Mouse (Mus musculus): ENCODE measurements around the gene Mfsd9. TPM values are rescaled to one million over a fixed set of nuclear protein-coding genes. Genes with fewer than 3 reads are reported as not detected.

Mfsd9 gene
- polyA plus RNA-seq, 1 experiment from 2014 or later = 1.6 TPM

DNA sequence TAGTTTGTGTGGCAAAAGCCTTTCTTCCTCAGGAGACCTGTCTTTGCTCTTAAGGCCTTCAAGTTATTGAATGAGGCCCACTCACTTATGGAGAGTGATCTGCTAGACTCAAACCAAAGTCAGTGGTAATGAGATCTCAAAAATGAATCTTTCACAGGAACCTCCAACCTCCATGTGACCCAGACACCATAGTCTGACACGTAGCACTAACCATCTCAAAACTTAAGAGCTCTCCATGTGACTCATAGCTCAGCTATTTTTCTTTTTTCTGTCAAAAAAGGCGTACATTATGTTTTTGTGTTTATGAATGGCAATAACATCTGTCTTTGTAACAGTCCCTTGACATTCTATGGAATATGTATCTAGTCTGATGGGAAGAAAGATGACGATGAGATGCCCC is 18.2 kb upstream of the Mfsd9 start:
- no peak overlapping the region for H3K27ac ChIP-seq (ENCODE audit: low read length)
- no peak overlapping the region for H3K4me2 ChIP-seq (ENCODE audit: low read depth, low read length)
- H3K4me1 ChIP-seq (ENCODE audit: control insufficient read depth, insufficient read depth, low read length) = peaks cover 9% of the 10 kb centered on the region
- no peaks in the 10 kb centered on the region for H3K36me3 ChIP-seq (ENCODE audit: control insufficient read depth, insufficient read depth)
- H3K4me3 ChIP-seq (ENCODE audit: low read length) = no peak overlapping the region
- no peak overlapping the region for H3K9ac ChIP-seq (ENCODE audit: low read length)
- WGBS = 77% methylated on average over 3 of the region's 3 CpGs
- no peaks in the 10 kb centered on the region for H3K9me3 ChIP-seq (replicated peaks; ENCODE audit: control insufficient read depth, low read length)
- no peaks in the 10 kb centered on the region for H3K27me3 ChIP-seq (ENCODE audit: control insufficient read depth, insufficient read depth, low read length)
- no peak for ATAC-seq (replicated peaks; ENCODE audit: extremely low read depth, insufficient read depth, low FRiP score)

- H3K4me1 ChIP-seq (ENCODE audit: control insufficient read depth, insufficient read depth, low read length) = peaks cover 10% of the 10 kb centered on the region
- H3K4me3 ChIP-seq (ENCODE audit: low read length) = peak overlapping the region; percentile 49
- no peak; the same call in 1 of the 2 replicates for ATAC-seq (replicated peaks; ENCODE audit: extremely low read depth, insufficient read depth, low FRiP score)
- H3K9me3 ChIP-seq (replicated peaks; ENCODE audit: control insufficient read depth, low read length) = no peaks in the 10 kb centered on the region
- H3K4me2 ChIP-seq (ENCODE audit: low read depth, low read length) = peak overlapping the region; percentile 55
- peak overlapping the region; percentile 67 for H3K9ac ChIP-seq (ENCODE audit: low read length)
- no peaks in the 10 kb centered on the region for H3K27me3 ChIP-seq (ENCODE audit: control insufficient read depth, insufficient read depth, low read length)
- WGBS = 72% methylated on average over 11 of the region's 11 CpGs
- no peaks in the 10 kb centered on the region for H3K36me3 ChIP-seq (ENCODE audit: control insufficient read depth, insufficient read depth)
- H3K27ac ChIP-seq (ENCODE audit: low read length) = peak overlapping the region; percentile 96
Observed at GRCm38 (mm10) chr1:40805891-40806290, 15.4 kb upstream of the Mfsd9 start.

- 32% methylated on average over 9 of the region's 9 CpGs for WGBS
- Histone ChIP-seq H3K4me3 (ENCODE audit: low read length) (peak within 1 kb of the TSS; percentile 49), H3K27ac (ENCODE audit: low read length) (peak within 1 kb of the TSS; percentile 96), H3K36me3 (ENCODE audit: control insufficient read depth, insufficient read depth) (no peaks in the 10 kb centered on the region), H3K27me3 (ENCODE audit: control insufficient read depth, insufficient read depth, low read length) (no peaks in the 10 kb centered on the region), H3K4me1 (ENCODE audit: control insufficient read depth, insufficient read depth, low read length) (peaks cover 10% of the 10 kb centered on the region), H3K4me2 (ENCODE audit: low read depth, low read length) (peak within 1 kb of the TSS; percentile 55), H3K9ac (ENCODE audit: low read length) (peak within 1 kb of the TSS; percentile 67), H3K9me3 (replicated peaks; ENCODE audit: control insufficient read depth, low read length) (no peaks in the 10 kb centered on the region)
- ATAC-seq (replicated peaks; ENCODE audit: extremely low read depth, insufficient read depth, low FRiP score) = peak; percentile 91
Observed at GRCm38 (mm10) chr1:40805351-40805750, 14.9 kb upstream of the Mfsd9 start, which contains the start of gene Tmem182. Gene Tmem182 (plus strand): TSS chr1:40805601.

DNA sequence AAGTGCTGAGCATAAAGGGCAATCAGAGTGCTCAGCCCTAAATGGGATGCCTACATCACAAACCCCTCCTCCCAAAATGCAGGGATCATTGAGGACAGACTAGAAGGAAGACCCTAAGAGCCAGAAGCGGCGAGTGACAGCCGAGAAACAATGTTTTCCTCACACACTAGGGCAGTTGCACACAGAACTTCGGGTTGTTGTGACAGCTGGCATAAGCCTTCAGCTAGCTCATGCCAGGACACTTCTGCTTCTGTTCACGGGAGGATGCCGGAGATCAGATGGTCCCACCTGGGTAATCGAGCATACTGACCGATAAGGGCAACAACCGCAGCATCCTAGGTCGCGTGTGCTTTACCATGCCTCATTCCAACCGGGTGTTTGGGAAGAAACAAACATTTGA is 13.6 kb upstream of the Mfsd9 start:
- H3K9me3 ChIP-seq (replicated peaks; ENCODE audit: control insufficient read depth, low read length) = no peaks in the 10 kb centered on the region
- 85% methylated on average over 12 of the region's 12 CpGs for WGBS
- no peak for ATAC-seq (replicated peaks; ENCODE audit: extremely low read depth, insufficient read depth, low FRiP score)
- no peak overlapping the region for H3K4me2 ChIP-seq (ENCODE audit: low read depth, low read length)
- H3K4me1 ChIP-seq (ENCODE audit: control insufficient read depth, insufficient read depth, low read length) = peaks cover 10% of the 10 kb centered on the region
- no peak overlapping the region for H3K4me3 ChIP-seq (ENCODE audit: low read length)
- H3K27me3 ChIP-seq (ENCODE audit: control insufficient read depth, insufficient read depth, low read length) = no peaks in the 10 kb centered on the region
- H3K9ac ChIP-seq (ENCODE audit: low read length) = no peak overlapping the region
- no peak overlapping the region for H3K27ac ChIP-seq (ENCODE audit: low read length)
- H3K36me3 ChIP-seq (ENCODE audit: control insufficient read depth, insufficient read depth) = no peaks in the 10 kb centered on the region

- H3K27ac ChIP-seq (ENCODE audit: low read length) = no peak overlapping the region
Observed at GRCm38 (mm10) chr1:40802759-40803158, 12.3 kb upstream of the Mfsd9 start.

DNA sequence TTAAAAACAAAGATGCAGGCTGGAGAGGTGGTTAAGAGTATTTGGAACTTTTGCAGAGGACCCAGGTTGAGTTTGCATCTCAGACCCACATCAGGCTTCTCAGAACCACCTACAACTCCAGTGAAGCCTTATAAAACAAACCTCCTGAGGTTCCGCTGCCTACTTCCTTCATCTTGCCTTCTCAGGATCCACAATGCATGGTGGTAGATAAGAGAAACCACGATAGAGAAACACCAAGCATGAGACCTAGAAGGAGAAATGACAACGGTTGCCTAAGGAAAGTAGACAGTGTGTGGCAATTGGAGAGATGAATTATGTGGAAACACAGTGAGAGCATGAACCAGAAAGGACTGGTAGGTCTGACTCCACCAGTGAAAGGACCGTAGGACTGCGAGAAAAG is 10.4 kb upstream of the Mfsd9 start:
- no peak overlapping the region for H3K27ac ChIP-seq (ENCODE audit: low read length)
- no peak overlapping the region for H3K9ac ChIP-seq (ENCODE audit: low read length)
- no peaks in the 10 kb centered on the region for H3K9me3 ChIP-seq (replicated peaks; ENCODE audit: control insufficient read depth, low read length)
- no peak for ATAC-seq (replicated peaks; ENCODE audit: extremely low read depth, insufficient read depth, low FRiP score)
- no peak overlapping the region for H3K4me3 ChIP-seq (ENCODE audit: low read length)
- H3K27me3 ChIP-seq (ENCODE audit: control insufficient read depth, insufficient read depth, low read length) = no peaks in the 10 kb centered on the region
- H3K36me3 ChIP-seq (ENCODE audit: control insufficient read depth, insufficient read depth) = no peaks in the 10 kb centered on the region
- WGBS = 81% methylated on average over 5 of the region's 5 CpGs
- H3K4me2 ChIP-seq (ENCODE audit: low read depth, low read length) = no peak overlapping the region
- H3K4me1 ChIP-seq (ENCODE audit: control insufficient read depth, insufficient read depth, low read length) = peaks cover 10% of the 10 kb centered on the region

More at GRCm38 (mm10) chr1:40802759-40803158, 12.3 kb upstream of the Mfsd9 start:
- Histone ChIP-seq H3K4me3 (ENCODE audit: low read length) (no peak overlapping the region), H3K27me3 (ENCODE audit: control insufficient read depth, insufficient read depth, low read length) (no peaks in the 10 kb centered on the region), H3K4me1 (ENCODE audit: control insufficient read depth, insufficient read depth, low read length) (peaks cover 10% of the 10 kb centered on the region), H3K36me3 (ENCODE audit: control insufficient read depth, insufficient read depth) (no peaks in the 10 kb centered on the region), H3K9ac (ENCODE audit: low read length) (no peak overlapping the region), H3K9me3 (replicated peaks; ENCODE audit: control insufficient read depth, low read length) (no peaks in the 10 kb centered on the region), H3K4me2 (ENCODE audit: low read depth, low read length) (no peak overlapping the region)
- ATAC-seq (replicated peaks; ENCODE audit: extremely low read depth, insufficient read depth, low FRiP score) = no peak
- WGBS = 19% methylated on average over 3 of the region's 3 CpGs

DNA sequence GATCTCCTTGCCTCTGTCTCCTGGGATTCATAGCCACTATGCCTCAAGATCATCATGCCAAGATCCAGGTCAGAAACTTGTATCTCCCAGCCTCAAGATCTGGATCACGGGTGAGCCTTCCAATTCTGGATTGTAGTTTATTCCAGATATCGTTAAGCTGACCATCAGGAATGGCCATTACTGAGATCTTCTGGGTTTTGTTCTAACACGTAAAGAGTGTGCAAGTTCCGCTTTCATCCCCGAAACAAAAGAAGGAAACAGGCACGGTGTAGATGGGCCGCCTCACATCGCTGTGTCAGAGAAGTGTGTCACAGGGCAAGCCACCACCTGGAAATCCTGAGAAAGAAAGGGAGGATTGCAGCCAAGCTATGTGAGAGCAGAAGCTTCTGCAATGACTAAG is 8.6 kb upstream of the Mfsd9 start:
- Histone ChIP-seq H3K27me3 (ENCODE audit: control insufficient read depth, insufficient read depth, low read length) (no peaks in the 10 kb centered on the region), H3K4me1 (ENCODE audit: control insufficient read depth, insufficient read depth, low read length) (peaks cover 5% of the 10 kb centered on the region; the same call in 1 of the 2 replicates), H3K4me2 (ENCODE audit: low read depth, low read length) (no peak overlapping the region), H3K4me3 (ENCODE audit: low read length) (no peak overlapping the region), H3K27ac (ENCODE audit: low read length) (no peak overlapping the region), H3K36me3 (ENCODE audit: control insufficient read depth, insufficient read depth) (no peaks in the 10 kb centered on the region), H3K9me3 (replicated peaks; ENCODE audit: control insufficient read depth, low read length) (no peaks in the 10 kb centered on the region), H3K9ac (ENCODE audit: low read length) (no peak overlapping the region)
- WGBS = 84% methylated on average over 8 of the region's 8 CpGs
- ATAC-seq (replicated peaks; ENCODE audit: extremely low read depth, insufficient read depth, low FRiP score) = no peak

- Histone ChIP-seq H3K4me2 (ENCODE audit: low read depth, low read length) (no peak overlapping the region), H3K4me1 (ENCODE audit: control insufficient read depth, insufficient read depth, low read length) (no peaks in the 10 kb centered on the region), H3K27me3 (ENCODE audit: control insufficient read depth, insufficient read depth, low read length) (no peaks in the 10 kb centered on the region), H3K4me3 (ENCODE audit: low read length) (no peak overlapping the region), H3K9me3 (replicated peaks; ENCODE audit: control insufficient read depth, low read length) (no peaks in the 10 kb centered on the region), H3K27ac (ENCODE audit: low read length) (no peak overlapping the region), H3K9ac (ENCODE audit: low read length) (no peak overlapping the region), H3K36me3 (ENCODE audit: control insufficient read depth, insufficient read depth) (no peaks in the 10 kb centered on the region)
- ATAC-seq (replicated peaks; ENCODE audit: extremely low read depth, insufficient read depth, low FRiP score) = no peak
- WGBS = 17% methylated on average over 5 of the region's 5 CpGs
Observed at GRCm38 (mm10) chr1:40797348-40797747, 6.9 kb upstream of the Mfsd9 start.

DNA sequence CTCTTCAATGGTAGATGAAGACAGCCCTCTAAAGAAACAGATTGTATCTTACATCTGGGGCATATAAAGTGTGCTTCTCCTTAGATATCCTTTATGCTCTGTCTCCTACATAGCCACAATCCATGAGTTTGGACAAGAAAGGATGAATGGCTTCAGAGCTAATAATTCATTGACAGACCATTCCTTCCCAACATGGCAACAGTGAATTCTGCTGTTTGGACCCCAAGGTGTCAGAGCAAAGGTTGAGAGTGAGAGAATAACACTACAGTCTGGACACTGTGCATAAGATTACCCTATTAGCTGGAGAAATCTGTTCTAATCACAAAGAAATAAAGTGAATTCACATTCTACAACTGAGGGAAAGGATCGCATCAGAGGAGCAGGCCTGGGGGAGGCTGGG is 5.0 kb upstream of the Mfsd9 start:
- no peaks in the 10 kb centered on the region for H3K9me3 ChIP-seq (replicated peaks; ENCODE audit: control insufficient read depth, low read length)
- no peak for ATAC-seq (replicated peaks; ENCODE audit: extremely low read depth, insufficient read depth, low FRiP score)
- H3K9ac ChIP-seq (ENCODE audit: low read length) = no peak overlapping the region
- no peaks in the 10 kb centered on the region for H3K36me3 ChIP-seq (ENCODE audit: control insufficient read depth, insufficient read depth)
- H3K27ac ChIP-seq (ENCODE audit: low read length) = no peak overlapping the region
- H3K4me1 ChIP-seq (ENCODE audit: control insufficient read depth, insufficient read depth, low read length) = 0 out of 2 replicates have a peak, but pooled peaks cover 5% of the 10 kb centered on the region
- 86% methylated on average over 1 of the region's 1 CpGs for WGBS
- H3K27me3 ChIP-seq (ENCODE audit: control insufficient read depth, insufficient read depth, low read length) = no peaks in the 10 kb centered on the region
- H3K4me2 ChIP-seq (ENCODE audit: low read depth, low read length) = no peak overlapping the region
- no peak overlapping the region for H3K4me3 ChIP-seq (ENCODE audit: low read length)
